Mouse (Mus musculus) layer of hippocampus, adult 18-20 months (tissue): ENCODE data around the gene Ppp1r14b. TPM values are rescaled to one million over a fixed set of nuclear protein-coding genes. Genes with fewer than 3 reads are reported as not detected.

Experiments used
- DNase-seq, 2 experiments: peaks; one replicate each; pipeline ENCODE4 v3.0.0; 2022; ENCODE audit warnings: low spot score in 2 of 2
- long read RNA-seq: library from polyadenylated mRNA; stranded (forward); transcript quantifications from one replicate; pipeline ENCODE4 v2.0.0, GENCODE M21; 2021
- total RNA-seq, 2 experiments: library from RNA; stranded (reverse); gene quantifications; 2 replicates each; pipeline ENCODE4 v1.2.3; 2021

Gene Ppp1r14b
- total RNA-seq, result 10 to 100 TPM; 60.8 to 61.9 TPM
- long read RNA-seq, transcript Ppp1r14b-201 (4 exons, 999 nt), result major isoform, 21 of 22 reads
- long read RNA-seq, partial matches to known transcripts, result 0 of 22 reads
- long read RNA-seq, other reads (novel, unspliced or antisense), result 1 of 22 reads

DNA sequence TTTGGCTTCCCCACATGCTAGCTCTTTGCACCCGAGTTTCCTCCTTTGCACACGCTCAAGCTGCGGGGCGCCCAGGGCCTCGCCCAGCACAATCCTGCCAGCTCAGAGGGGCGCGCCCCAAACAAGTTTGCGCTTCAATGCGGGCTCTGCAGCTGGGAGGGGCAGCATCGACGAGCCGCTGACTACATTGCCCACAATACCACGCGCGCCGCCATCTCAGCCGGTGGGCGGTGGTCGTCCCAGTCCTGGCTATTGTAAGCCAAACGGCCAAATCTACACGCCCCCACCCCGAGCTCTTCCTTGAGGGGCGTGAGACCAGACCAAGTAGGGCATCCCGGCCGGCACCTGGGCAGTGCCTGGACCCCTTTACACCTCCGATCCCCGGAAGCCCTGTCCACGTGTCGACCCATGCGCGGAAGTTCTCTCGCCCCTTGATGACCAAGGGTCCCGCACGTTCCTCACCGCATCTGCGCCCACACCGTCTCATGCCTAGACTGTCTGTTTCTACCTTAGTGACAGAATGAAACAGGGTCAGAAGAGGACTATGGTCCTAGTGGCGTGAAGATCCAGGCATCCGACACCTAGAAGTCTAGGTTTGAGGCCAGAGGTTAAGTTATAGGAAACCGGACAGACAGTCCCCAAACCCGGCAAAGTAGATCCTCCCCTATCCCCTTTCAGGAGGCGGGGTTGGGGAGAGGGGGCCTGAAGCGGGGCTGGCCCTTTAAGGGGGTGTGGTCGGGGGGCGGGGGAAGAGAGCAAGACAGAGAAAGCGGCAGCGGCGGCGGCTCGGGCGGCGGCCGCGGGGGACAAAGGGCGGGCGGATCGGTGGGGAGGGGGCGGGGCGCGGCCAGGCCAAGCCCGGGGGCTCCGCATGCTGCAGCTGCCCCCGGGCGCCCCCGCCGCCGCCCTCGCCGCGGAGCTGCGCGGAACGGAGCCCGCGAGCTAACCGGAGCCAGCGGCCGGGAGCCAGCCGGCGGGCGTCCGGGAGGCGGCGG, at the start of gene Ppp1r14b:
TSS of gene Ppp1r14b (plus strand) at position 758 of the 995 bp plus-strand sequence.
- DNase-seq, result peak; percentile 63 to 80

GRCm38 (mm10) chr19:6925307-6925573, 49.5 kb upstream of the Ppp1r14b start, which contains the start of gene Catsperz:
Gene Catsperz (minus strand): TSS chr19:6925380.
- DNase-seq, result no peak

- no peak for DNase-seq
These were observed 49.0 kb upstream of the Ppp1r14b start for GRCm38 (mm10) chr19:6925611-6926329.

- DNase-seq, result no peak
These were observed 48.1 kb upstream of the Ppp1r14b start for GRCm38 (mm10) chr19:6926559-6927255.

- DNase-seq, result no peak
These were observed 46.7 kb upstream of the Ppp1r14b start for GRCm38 (mm10) chr19:6928080-6928479.

DNA sequence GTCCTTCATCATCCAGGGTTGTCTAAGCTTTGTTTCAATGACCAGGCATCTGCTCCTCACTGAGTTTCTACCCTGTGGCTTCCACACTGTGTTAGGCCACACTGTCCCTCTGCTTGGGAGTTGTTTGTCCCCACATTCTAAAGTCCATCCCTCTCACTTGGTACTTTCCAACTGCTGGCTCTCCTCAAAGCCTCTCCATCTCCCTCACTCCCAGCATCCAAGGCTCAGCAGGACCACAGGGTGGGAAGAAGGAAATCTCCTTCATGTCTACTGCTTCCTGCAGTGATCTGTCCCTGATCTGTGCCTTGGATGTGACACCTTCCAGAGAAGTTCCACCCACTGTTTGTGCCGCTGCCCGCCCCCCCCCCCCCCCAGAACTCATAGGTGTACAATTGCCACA, 43.8 kb upstream of the Ppp1r14b start:
- DNase-seq, result no peak

DNA sequence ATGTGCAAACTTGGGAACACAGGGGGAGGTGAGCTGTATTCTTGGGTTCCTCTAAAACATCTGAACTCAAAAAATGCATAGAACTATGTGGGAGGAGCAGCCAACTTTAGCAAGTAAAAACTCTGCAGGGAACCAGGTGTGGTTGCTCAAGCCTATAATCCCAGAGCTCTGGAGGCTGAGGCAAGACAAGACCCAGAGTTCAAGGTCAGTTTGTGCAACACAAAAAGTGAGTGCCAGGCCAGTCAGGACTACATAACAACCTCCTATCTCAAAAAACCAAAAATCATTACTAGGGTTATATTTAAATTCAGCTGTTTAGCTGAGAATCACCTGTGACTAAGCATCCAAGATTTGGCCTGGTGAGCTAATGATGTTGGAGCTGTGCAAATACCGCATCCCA, 42.8 kb upstream of the Ppp1r14b start:
- no peak for DNase-seq

DNA sequence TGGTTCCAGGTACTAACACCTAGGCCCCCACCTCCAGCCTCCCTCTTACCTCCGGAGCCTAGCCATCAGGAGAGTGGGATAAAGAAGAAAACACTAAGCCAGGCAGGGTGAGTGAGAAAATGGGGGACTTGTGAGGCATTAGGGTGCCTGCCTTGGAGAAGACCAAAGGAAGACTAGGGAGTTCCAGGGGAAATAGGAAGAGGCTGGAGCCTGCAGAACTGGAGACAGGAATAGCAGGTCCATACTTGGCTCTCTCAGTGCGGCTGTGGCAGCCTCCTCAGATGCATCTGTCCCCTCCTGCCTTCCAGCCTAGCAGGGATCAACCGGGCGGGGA, 41.7 kb upstream of the Ppp1r14b start:
- no peak for DNase-seq

DNA sequence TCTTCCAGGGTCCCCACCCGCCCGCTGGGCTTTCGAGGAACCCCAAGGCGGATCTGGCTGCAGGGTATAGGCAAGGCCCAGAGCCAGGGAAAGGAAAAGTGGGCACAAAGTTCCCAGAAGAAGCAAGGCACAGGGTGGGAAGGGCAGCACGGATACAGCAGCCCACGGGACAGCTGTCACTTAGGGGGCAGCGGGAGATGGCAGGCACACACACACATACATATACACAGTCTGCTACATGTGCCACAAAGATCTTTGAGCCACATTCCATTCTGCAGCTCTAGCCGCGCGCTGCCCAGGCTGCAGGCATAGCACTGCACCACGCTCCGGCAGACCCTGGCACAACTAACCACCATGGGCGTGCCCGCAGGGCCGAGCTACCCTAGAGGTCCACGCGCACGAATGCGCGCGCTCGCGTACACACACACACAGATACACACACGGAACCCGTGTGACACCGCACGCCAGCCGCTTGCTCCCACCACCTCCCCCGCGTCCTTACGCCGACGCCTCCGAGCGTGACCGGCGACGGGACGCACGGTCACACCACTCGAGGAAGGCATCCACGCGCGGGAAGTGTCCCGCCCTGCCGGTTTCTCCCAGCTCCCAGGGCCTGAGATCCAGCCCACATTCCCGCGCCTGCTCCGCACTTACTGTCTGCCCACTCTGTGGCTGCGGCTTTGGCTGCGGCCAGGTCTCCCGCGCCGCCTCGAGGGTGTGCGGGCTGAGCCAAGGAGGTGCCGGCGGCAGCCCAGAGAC, 41.2 kb upstream of the Ppp1r14b start:
- peak; percentile 46 to 65 for DNase-seq

- no peak for DNase-seq
These were observed 40.4 kb upstream of the Ppp1r14b start, which contains the start of gene Kcnk4 for GRCm38 (mm10) chr19:6934195-6934977. Gene Kcnk4 (minus strand): TSS chr19:6934515.

DNA sequence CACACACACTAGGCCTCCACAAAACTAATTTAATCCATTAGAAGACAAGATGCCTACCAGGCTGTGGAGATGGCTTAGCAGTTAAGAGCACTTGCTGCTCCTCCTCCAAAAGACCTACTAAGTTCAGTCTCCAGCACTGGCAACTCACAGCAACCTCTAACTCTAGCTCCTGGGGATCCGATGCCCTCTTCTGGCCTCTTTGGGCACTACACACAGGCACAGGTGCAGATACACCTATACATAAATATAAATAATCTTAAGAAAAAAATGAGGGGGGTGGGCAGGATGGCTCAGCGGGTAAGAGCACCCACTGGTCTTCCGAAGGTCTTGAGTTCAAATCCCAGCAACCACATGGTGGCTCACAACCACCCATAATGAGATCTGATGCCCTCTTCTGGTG, 38.5 kb upstream of the Ppp1r14b start:
- DNase-seq, result no peak

GRCm38 (mm10) chr19:6937541-6938465, 37.0 kb upstream of the Ppp1r14b start:
- no peak for DNase-seq

- no peak for DNase-seq
These were observed 35.4 kb upstream of the Ppp1r14b start for GRCm38 (mm10) chr19:6939106-6940002.

DNA sequence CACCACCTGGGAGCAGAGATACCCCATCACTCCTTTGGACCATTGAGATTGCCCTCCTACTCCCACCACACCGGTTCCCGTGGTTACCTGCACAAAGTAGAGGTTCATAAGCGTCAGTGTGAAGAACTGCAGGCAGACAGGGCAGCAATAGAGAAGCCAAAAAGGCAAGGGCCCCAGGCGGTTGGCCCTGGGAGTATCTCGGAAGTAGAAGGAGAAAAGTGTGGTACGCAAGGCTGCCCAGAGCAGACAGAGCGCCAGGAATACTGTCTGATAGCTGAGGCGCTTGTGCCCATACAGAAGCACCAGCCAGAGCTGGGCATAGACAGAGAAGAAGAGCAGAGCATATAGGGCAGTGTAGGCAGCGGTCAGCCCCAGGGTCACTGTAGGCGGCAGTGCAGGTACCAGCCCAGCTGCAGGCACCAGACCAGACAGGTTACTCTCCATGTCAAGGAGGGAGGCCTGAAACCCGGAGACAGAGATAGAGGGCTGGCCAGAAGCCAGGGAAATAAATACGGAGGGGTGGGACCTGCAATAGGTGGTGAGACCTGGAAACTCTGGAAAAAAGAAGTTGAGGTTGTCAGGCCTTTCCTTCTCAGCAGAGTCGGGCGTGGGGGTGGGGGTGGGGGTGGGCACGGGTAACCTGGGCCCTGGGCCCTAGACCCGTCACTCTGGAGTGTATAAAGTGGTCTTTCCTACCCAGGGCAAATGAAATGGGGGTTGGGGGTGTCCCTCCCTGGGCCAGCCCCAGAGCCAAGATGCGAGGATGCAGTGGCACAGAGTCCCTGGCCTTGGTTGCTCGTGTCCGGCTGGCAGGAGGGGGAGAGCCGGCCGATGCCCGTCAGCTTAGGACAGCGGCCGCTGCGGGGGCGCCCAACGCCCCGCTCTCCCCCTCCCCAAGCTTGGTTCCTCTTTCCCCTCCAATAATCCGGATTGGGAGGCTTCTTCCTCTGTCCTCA, 34.1 kb upstream of the Ppp1r14b start:
- no peak for DNase-seq

- peak; percentile 91 to 95 for DNase-seq
These were observed 33.2 kb upstream of the Ppp1r14b start, which contains the start of gene Bad for GRCm38 (mm10) chr19:6941372-6942248. Gene Bad (plus strand): TSS chr19:6941861.
